Mouse (Mus musculus): ENCODE measurements around the gene Hist2h2ab. TPM values are rescaled to one million over a fixed set of nuclear protein-coding genes. Genes with fewer than 3 reads are reported as not detected.
A peak's percentile ranks its signal among the peaks of the same experiment; 100 is the strongest.
"Not testable (repeated sequence)": the region's sequence is repeated elsewhere in the genome, so short reads cannot be mapped to it uniquely, and the experiment has no call there.

The Hist2h2ab gene
- total RNA-seq (2015; ENCODE audit: low replicate concordance) (6.8 and 8.4 TPM in 2 replicates), total RNA-seq (2017; ENCODE audit: low replicate concordance) (256 and 561 TPM in 2 replicates)

- peak; percentile 62 for ATAC-seq (replicated peaks; ENCODE audit: low FRiP score, poor library complexity, severe bottlenecking)
These were observed at the start of gene Hist2h2ab, which contains the start of gene Bola1 for GRCm38 (mm10) chr3:96219661-96220130. Gene Hist2h2ab, plus strand, starts transcription at chr3:96219865. Gene Bola1, minus strand, starts transcription at chr3:96219709.

GRCm38 (mm10) chr3:96170276-96170675, 49.4 kb upstream of the Hist2h2ab start:
- no peak for ATAC-seq (replicated peaks; ENCODE audit: low FRiP score, poor library complexity, severe bottlenecking)

- ATAC-seq (replicated peaks; ENCODE audit: low FRiP score, poor library complexity, severe bottlenecking), result no peak
These were observed 48.6 kb upstream of the Hist2h2ab start for GRCm38 (mm10) chr3:96170976-96171545.

GRCm38 (mm10) chr3:96171583-96172196, 48.0 kb upstream of the Hist2h2ab start:
- no peak for ATAC-seq (replicated peaks; ENCODE audit: low FRiP score, poor library complexity, severe bottlenecking)

GRCm38 (mm10) chr3:96172197-96173178, 47.2 kb upstream of the Hist2h2ab start, which contains the start of gene Sf3b4:
Gene Sf3b4, plus strand, starts transcription at chr3:96172332.
- ATAC-seq (replicated peaks; ENCODE audit: low FRiP score, poor library complexity, severe bottlenecking), result peak; percentile 96

GRCm38 (mm10) chr3:96173185-96173584, 46.5 kb upstream of the Hist2h2ab start:
- ATAC-seq (replicated peaks; ENCODE audit: low FRiP score, poor library complexity, severe bottlenecking), result no peak

GRCm38 (mm10) chr3:96174042-96174441, 45.6 kb upstream of the Hist2h2ab start:
- not testable (repeated sequence) for ATAC-seq (replicated peaks; ENCODE audit: low FRiP score, poor library complexity, severe bottlenecking)

- no peak for ATAC-seq (replicated peaks; ENCODE audit: low FRiP score, poor library complexity, severe bottlenecking)
These were observed 44.4 kb upstream of the Hist2h2ab start for GRCm38 (mm10) chr3:96175251-96175650.

GRCm38 (mm10) chr3:96178427-96178826, 41.2 kb upstream of the Hist2h2ab start:
- no peak for ATAC-seq (replicated peaks; ENCODE audit: low FRiP score, poor library complexity, severe bottlenecking)

GRCm38 (mm10) chr3:96178902-96179301, 40.8 kb upstream of the Hist2h2ab start:
- no peak for ATAC-seq (replicated peaks; ENCODE audit: low FRiP score, poor library complexity, severe bottlenecking)

GRCm38 (mm10) chr3:96179531-96179930, 40.1 kb upstream of the Hist2h2ab start:
- ATAC-seq (replicated peaks; ENCODE audit: low FRiP score, poor library complexity, severe bottlenecking), result no peak

- ATAC-seq (replicated peaks; ENCODE audit: low FRiP score, poor library complexity, severe bottlenecking), result no peak
These were observed 38.8 kb upstream of the Hist2h2ab start, which contains the start of gene Sv2a for GRCm38 (mm10) chr3:96180727-96181477. Gene Sv2a, plus strand, starts transcription at chr3:96181151.

GRCm38 (mm10) chr3:96181510-96182381, 37.9 kb upstream of the Hist2h2ab start:
- no peak for ATAC-seq (replicated peaks; ENCODE audit: low FRiP score, poor library complexity, severe bottlenecking)

- ATAC-seq (replicated peaks; ENCODE audit: low FRiP score, poor library complexity, severe bottlenecking), result no peak
These were observed 37.3 kb upstream of the Hist2h2ab start for GRCm38 (mm10) chr3:96182382-96182776.

GRCm38 (mm10) chr3:96192977-96193376, 26.7 kb upstream of the Hist2h2ab start:
- ATAC-seq (replicated peaks; ENCODE audit: low FRiP score, poor library complexity, severe bottlenecking), result no peak

- no peak for ATAC-seq (replicated peaks; ENCODE audit: low FRiP score, poor library complexity, severe bottlenecking)
These were observed 24.7 kb upstream of the Hist2h2ab start for GRCm38 (mm10) chr3:96194966-96195365.

GRCm38 (mm10) chr3:96195616-96196313, 23.9 kb upstream of the Hist2h2ab start:
- ATAC-seq (replicated peaks; ENCODE audit: low FRiP score, poor library complexity, severe bottlenecking), result no peak
